Mouse (Mus musculus): ENCODE results near the gene Amotl1.

Amotl1 gene

DNA sequence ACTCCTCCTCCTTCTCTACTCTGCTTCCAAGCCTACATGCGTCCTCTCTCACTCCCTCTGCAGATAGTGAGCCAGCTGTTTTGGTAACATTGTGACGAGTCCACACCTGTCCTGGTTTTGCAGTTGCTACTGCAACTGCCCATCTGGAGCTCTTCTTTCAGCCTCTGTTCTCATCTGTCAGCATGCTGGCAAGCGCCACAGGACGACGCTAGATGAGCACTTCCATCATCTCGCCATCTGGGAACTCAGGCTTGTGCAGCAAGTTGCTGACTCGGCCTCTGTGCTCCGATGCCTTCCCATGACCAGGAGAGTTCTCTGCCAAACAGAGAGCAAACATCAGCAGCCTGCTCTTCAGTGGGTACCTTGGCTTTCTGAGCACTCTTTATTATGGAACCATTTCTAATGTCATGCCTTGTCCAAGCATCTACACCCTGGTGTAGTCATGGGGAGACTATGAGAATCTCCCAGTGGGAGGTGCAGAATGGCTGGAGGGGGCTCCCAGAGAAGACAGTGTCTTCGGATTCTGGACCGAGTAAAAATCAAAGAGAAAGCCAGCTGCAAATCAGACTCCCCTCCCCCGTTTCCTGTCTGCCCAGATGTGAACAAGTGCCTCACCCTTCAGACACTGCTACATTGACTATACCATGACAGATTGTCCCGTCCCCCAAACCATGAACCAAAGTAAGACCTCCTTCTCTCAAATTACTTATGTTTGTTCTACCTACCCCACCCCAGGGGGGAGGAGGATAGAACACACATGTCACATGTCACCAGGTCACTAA is 97.1 kb downstream of the Amotl1 start:
- DNase-seq (ENCODE audit: low spot score) = no peak

DNA sequence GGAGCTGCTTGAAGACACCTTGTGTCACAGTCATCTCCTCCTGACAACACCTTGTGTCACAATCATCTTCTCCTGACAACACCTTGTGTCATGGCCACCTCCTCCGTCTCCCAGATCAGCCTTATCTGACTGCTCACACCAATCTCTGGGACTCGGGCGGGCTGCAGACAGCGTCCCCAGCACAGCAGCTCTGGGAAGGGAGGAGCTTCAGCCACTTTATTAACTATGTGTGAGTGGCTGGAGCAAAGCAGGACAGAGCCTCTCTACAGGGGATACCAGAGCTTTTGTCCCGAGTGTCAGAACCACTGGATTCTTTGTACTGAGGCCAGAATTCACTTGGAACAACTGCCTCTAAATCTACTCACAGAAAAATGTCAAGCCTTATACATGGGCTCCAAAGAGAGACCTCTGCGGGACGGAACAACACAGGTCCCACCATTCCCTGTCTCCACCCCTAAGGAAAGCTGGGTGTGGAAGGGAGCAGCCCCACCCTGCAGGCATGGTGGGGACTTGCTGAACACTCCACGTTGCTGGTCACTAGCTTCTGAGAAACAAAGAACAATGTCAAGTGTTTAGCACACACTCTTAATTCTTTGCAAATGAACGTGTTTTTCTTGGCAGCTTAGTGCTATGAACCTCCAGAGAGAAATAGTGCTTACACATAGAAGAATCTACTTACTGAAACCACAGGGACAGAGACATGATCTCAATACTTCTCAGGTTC is 100.7 kb downstream of the Amotl1 start:
- no peak for DNase-seq (ENCODE audit: low spot score)

DNA sequence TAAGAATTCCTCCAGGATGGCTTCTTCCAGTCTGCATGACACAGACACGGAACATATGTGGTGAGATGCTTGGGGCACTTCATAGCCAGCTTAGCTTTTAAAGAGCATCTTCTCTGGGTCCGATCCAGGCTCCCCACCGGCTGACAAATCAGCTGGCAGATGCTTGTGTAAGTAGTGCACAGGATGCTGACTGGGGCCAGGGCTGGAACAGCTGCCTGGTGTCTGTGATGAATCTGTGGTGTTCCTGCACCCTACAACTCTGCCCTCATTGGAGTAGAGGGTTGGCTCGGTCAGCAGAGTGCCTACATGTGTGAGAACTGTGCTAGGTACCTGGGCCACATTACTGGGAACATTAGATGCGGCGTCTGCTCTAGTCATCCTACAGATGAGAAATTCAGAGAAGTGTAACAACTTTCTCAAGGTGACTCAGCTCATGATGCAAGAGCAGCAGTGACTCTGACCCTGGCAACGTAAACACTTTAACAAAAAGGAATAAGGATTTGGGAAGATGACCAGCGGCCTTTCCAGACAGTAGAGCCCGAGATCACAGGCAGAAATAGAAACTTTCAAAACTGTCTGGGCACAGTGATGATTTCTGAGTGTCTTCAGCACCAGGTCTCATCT is 109.9 kb downstream of the Amotl1 start:
- DNase-seq (ENCODE audit: low spot score) = no peak

DNA sequence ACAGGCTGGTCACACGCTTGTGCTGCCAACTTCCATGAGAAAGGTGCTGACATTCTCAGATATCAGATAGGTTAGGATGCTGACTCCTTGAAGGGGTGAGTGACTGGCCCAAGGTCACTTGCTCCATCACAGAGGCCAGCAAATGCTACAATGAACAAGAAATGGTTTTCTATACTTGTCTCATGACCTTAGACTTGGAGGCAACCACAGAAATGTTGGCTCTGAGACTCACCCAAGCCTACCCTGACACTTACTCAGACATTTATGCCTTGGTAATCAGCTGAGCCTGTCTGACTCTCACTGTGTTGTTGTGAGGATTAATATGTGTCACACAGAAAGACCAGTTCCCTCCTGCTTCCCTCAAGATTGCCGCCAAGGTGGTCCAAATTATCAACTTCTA is 111.2 kb downstream of the Amotl1 start:
- no peak for DNase-seq (ENCODE audit: low spot score)

DNA sequence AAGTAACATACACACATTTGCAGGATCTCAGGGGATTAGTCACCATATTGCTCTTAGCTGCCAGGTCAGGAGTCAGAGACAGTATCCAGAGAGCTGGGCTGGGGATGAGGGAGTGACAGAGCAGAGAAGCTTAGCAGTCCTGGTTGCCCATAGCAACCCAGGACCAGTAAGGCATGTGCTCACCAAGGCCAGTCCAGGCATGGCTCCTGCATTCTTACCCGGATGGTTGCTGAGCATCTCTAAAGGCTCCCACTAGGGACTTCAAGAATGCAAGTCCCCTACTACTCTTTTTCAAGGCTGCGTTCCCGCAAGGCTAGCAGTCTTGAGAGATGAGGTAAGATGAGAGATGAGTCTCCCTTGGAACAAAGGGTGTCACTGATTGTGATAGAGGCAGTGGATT is 112.6 kb downstream of the Amotl1 start:
- no peak for DNase-seq (ENCODE audit: low spot score)

DNA sequence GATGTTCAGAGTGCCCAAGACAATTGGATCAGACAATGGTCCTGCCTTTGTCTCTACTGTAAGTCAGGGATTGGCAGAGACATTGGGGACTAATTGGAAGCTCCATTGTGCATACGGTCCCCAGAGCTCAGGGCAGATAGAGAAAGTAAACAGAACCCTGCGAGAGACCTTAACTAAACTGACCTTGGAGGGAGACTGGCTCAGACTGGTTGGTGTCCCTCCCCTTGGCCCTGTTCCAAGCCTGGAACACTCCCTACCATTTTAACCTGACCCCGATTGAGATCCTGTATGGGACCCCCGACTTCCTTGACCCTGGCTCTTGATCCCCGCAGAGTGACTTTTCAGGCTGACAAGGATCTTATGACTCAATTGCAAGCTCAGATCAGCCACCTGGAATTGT is 114.9 kb downstream of the Amotl1 start:
- no peak for DNase-seq (ENCODE audit: low spot score)

DNA sequence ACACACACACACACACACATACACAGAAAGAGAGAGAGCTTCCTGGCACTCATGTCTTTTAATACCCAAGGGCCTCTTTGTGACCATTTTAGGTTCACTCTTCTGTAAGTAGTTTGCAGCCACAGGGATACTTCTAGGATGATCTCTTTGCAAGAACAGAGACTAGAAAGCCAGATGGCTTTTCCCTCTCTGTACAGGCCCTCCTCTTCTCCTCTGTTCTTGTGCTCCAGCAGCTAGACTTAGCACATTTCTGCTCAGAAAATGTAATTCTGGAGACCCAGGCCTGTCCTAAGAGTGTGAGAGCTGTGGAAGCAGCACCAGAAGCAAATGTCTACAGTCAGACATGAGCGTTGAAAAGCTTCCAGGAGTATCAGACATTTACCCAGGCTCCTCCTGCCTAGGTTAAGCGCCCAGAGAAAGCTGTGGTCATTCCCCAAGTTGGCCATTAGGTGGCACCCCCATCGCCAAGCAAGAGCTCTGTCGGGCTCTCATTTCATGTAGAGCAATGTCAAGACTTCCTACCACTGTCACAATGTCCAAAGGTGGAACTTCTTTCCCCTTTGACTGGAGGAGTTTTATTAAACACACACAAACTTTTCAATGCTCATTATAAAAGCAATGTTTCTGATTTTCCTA is 121.3 kb downstream of the Amotl1 start:
- DNase-seq (ENCODE audit: low spot score) = peak; percentile 84

DNA sequence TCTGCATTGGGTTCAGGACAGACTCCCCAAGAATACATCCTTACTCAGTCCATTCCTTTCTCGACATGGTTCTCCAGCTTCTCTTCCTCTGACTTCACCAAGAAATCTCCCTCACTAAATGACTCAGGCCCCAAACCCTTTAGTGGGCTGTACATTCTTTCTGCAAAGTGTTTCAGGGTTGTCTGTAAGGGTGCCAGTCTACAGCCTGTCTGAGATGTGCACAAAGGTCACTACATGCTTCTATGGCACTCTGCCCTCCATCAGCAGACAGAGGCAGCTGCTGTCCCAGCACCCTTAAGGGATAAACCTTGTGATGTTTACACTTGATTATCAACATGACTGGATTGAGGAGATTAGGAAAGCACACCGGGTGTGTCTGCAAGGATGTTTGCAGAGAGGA is 123.2 kb downstream of the Amotl1 start:
- DNase-seq (ENCODE audit: low spot score) = no peak

DNA sequence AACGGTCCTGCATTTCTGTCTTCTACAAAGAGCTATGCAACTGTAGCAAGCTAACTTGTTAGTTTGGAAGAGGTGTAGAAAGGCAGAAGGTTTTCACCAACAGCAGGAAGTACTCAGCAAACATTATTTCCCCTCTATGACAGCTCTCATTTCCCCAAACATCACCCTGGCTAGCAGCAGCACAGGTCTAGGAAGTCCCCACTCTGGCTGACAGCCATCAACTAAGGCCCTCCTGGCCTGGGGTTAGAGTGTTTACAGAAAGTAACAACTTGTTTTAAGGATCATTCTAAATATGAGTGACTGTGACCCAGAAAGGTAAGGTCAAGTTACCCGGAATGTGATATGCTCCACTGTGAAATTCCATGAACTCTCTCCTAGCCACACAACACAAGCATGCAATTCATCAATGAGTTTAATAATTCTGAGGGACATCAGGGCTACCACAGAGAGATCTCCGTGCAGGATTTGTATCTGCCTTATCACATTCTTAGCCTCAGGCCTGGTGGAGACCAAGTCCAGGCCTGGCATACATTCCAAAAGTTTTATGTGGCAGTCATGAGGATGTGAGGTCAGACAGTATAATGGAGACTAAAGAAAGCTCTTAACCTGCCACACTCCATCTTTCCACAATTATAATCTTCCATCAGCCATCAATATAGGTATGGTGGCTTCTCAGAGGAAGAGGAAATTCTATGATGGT is 123.7 kb downstream of the Amotl1 start:
- DNase-seq (ENCODE audit: low spot score) = no peak

DNA sequence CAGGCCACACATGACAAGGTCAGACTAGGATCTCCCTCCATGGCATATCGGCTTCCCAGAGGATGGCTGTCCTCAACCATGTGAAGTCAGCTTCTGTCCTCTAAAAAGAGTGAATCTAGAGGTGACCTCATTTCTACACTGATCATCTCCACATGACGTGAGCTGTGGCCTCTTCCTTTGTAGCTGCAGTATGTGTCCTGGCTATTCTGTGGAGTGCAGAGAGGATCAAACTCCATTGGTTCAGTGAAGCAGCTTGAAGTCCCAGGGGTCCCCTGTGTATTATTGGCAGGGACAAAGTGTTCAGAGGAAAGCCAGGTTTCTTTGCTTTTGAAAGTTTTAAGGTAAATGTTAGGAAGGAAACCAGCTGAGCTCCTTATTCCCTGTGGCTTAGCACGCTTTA is 126.8 kb downstream of the Amotl1 start:
- no peak for DNase-seq (ENCODE audit: low spot score)

DNA sequence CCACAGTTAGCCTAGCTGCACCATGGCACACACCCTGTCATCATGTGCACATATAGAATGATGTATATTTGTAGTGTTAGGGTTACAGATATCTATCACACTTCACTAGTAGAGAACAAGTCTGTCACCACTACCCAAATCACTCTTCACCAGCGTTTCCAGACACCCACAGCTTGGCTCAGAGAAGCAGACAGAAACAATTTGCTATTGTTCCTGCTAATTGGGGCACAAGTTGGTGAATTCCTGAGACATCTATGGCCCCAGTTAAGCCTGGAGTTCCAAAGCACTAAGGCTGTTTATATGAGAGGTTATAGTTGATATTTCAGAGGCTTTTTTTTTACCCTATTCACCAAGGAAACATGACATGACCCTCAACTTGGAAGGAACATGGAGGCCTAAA is 127.6 kb downstream of the Amotl1 start:
- DNase-seq (ENCODE audit: low spot score) = no peak

DNA sequence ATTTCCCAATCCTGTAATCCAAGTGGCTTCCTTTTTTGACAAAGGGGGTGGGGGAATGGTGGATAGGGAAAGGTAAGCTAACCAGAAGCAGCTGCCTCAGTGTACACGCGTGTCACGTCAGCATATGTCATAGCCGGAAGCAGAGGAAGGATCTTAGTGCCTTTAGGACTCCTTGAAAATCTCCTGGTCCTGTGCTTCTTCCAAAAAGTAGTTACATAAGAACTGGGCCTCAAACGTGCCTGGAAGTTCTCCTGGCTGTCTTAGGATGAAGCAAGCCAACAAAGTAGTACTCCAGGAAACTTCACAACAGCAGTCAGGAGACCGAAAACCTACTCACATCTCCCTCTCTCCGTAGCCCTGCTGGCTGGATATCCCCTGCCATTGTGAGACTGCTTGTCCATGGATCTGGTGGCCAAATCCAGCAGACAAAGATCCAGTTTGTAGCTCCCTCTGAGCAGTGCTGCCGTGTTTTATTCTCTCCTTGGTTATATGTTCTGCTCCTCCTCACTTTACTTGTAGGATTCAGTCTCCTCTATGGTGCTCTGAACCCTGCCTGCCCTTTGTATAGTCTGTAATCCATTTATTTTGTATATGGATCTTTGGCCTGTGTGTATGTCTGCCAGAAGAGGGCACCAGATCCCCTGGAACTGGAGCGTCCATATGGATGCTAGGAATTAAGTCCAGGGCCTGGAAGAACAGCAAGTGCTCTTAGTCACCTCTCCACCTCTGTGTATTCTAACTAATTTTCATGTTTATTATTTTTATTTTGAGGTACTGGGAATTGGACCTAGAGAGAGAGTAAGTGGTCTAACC is 132.0 kb downstream of the Amotl1 start:
- DNase-seq (ENCODE audit: low spot score) = peak; percentile 49

DNA sequence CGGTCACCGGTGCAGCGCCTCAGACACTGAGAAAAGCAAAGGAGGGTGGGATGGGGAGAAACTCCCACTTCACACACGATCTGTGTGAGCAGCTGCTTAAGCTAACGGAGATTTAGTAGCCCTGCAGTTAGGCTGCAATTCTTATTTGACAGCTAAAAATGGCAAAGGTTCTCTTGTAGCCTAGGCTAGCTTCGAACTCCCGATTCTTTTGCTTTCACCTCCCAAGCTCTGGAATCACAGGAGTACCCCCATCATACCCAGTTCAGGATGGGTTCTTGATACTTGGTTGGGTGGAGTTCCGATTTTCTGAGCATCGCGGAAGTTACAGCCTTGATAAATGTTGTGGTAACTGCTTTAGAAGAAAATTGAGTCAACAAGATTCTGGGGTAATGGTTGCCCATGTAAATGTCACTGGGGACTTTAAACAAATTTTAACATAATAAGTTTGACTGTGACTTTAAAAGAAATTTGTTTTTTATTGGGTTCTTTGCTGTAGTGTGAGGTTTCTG is 143.9 kb downstream of the Amotl1 start:
- DNase-seq (ENCODE audit: low spot score) = no peak

DNA sequence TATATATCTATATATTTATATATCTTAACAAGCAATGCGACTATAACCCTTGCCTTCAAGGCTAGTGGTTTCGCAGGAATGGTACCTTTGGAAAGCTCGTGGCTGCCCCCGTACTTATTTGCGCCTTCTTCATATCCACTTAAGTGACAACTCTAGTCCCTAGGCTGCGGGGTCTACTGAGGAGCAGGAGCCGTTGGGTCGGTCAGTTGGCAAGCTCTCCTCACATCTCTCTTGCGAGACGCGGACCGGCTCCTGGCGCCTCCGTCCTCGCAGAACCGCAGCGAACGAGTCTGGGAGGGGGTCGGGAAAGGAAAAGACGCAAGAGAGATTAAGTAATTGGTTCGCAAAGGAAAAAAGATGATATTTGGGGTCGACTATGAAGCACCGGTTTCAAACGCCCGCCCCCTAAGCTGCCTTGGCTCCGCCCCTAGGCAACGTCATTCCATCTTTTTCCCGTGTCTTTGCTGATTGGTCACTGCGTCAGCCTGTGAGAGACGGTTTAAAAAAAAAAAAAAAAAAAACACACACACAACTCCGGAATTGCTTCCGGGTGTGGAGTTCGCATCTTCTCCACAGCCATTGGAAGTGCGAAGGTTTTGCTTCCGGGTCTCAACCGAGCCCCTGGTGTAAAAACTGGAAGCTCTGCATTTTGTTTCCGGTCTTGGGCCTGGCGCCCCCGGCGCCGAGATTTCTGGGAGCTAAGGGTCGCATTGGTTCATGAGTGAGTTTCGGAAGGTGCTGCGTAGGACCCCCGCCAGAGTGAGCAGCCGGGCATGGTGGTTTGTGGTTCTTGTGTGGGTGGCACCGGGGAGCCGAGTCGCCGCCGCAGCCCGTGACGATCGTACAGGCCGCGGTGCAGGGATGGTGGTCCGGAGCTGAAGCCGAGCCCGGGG is 144.6 kb downstream of the Amotl1 start, which contains the start of the genes Kdm4d and Cwc15:
Kdm4d (minus strand) TSS at position 460 of the 893 bp plus-strand sequence.
Cwc15 (plus strand) TSS at position 595 of the 893 bp plus-strand sequence.
- peak; percentile 93 for DNase-seq (ENCODE audit: low spot score)

DNA sequence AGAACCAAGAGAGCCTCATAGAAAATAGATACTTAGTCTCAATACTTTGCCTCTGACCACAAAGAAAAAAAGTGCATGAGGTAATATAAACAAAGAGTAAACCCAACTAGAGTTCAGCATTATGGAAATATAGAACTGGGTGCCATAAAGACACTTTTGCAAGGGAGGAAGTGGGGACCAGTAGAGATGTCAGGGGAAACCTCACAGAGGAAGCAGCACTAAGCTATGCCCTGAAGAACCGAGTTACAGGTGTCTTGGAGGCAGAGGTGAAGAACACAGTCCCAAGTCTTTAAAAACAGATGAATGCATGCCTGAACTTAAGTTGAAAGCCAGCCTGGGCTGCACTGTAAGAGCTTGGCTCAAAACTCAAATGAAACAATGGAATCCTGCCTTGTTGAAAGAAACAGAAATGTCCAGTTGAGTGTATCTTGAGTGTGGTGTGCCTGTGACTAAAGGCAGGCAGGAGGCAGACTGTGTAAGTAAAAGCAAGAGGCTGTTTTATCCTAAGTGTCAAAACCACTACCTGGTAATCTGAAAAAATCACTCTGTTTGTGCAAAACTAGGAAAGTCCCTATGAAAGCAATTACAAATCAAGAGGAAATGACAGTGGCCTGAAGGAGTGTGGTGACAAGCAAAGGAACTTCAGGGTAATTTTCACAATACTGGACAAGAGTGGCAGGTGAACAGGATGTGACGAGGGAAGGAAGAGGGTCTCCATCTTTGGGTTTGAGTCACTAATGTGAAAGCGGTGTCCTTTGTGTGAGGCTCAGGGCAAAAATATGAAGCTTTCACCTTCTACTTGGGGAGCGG is 145.8 kb downstream of the Amotl1 start:
- no peak for DNase-seq (ENCODE audit: low spot score)
